Mouse (Mus musculus): ENCODE data around the gene Mr1. TPM values are rescaled to one million over a fixed set of nuclear protein-coding genes. Genes with fewer than 3 reads are reported as not detected.

Gene Mr1
- polyA plus RNA-seq, 1 experiment from 2014 or later, result 0.37 TPM

DNA sequence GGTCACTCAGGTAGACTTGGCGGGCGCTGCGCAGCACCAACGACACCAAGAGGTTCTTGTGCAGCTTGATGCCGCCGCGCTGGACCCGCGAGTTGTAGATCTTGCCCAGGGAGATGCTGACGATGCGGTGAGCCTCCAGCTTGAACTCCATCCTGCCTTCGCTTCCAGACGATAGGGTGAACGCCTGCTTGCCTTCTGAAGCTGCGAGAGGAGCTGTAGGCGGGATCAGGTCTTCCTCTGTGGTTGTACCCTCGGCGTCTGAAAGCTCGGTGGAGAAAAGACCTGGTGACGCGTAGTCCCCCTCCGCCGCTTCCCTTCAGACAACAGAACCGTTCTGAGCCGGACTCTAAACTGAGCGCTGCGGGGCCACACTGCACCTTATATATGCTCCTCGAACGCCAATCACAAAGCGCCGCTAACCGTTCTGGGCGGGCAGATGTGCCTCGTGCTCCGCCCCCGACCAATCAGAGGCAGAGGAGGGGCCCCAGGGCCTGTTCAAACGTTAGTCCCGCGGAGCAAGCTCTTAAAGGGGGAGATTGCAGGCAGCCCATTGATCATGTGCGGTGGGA lies 47.2 kb downstream of the Mr1 start, which contains the start of gene Ier5:
Ier5 (minus strand) TSS at position 357 of the 569 bp plus-strand sequence.
- DNase-seq (ENCODE audit: low spot score), result peak; percentile 97
- under 1% methylated on average over 40 of the region's 40 CpGs for WGBS
- peak within 1 kb of the TSS; percentile 98 for H3K27ac ChIP-seq (replicated peaks)

DNA sequence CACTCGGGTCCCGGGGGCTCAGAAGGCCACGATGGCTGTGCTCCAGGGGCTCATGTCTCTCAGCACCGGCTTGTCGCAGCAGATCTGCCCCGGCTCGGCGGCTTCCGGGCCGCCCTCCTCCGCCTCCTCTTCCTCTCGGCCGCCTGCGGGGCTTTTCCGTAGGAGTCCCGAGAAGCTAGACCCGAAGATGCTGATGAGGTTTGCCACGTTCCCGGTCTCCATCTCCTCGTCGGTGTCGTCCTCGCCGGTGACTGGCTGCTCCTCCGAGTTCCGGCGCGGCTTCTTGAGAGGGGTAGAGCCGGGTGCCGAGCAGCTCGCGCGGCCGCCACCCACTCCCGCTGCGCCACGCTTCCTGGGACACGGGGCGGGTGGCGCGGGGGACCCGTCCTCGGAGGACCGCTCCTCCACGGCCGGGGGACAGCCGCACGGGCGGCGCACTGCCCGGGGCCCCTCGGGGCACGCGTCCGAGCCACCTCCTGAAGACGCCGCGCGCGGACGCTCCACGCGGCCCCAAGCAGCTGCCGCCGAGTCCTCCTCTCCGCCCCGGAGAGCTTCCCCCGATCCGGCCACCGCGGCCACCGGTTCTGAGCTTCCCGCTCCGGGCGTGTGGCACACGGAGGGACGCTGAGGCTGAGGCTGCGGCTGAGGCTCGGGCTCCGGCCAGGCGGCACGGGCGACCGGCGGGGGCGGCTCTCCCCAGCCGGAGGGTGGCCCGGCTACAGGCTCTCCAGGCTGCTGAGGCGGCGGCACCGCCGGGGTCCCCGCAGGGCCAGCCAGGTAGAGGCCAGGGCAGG lies 47.9 kb downstream of the Mr1 start:
- H3K27ac ChIP-seq (replicated peaks), result peak overlapping the region; percentile 98
- H3K9me3 ChIP-seq (replicated peaks), result no peaks in the 10 kb centered on the region
- DNase-seq (ENCODE audit: low spot score), result peak; percentile 71
- H3K36me3 ChIP-seq, result peaks cover 9% of the 10 kb centered on the region
- peak overlapping the region; percentile 88 for H3K4me3 ChIP-seq
- H3K4me1 ChIP-seq, result peaks cover 34% of the 10 kb centered on the region
- WGBS, result under 1% methylated on average over 88 of the region's 93 CpGs
- peaks cover 16% of the 10 kb centered on the region for H3K27me3 ChIP-seq (ENCODE audit: low read depth, poor library complexity, severe bottlenecking)

More for the DNA sequence above, 47.2 kb downstream of the Mr1 start, which contains the start of gene Ier5:
- Histone ChIP-seq H3K36me3 (peaks cover 9% of the 10 kb centered on the region), H3K27me3 (ENCODE audit: low read depth, poor library complexity, severe bottlenecking) (peaks cover 15% of the 10 kb centered on the region), H3K4me1 (peaks cover 30% of the 10 kb centered on the region), H3K9me3 (replicated peaks) (no peaks in the 10 kb centered on the region), H3K4me3 (peak within 1 kb of the TSS; percentile 88)

DNA sequence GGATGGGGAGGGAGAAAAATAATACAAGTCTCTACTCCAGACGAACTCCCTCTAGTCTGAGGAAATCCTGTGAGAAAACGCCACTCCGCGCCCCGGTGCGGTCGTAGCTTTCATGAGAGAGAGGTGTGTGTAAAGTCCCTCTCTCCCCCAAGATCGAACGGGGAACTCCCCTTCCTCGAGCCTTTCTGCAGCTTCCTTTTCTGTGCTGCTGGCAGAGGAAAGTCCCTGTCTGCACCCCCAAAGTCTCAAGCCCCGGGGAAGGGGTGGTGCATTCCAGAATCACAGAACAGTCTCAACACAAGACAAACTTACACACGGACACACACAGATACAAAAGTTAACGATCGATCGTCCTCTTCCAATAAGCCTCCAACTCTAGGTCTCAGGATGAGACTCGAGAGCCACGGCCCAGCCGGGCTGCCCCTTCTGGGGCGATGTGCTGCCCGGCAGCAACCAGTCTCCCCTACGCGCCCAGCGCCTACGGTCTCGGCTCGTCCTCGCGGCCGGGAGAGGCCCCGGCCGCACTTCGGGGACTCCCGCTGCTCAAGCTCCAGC lies 48.6 kb downstream of the Mr1 start:
- H3K27me3 ChIP-seq (ENCODE audit: low read depth, poor library complexity, severe bottlenecking), result peaks cover 16% of the 10 kb centered on the region
- H3K9me3 ChIP-seq (replicated peaks), result no peaks in the 10 kb centered on the region
- peak; percentile 57 for DNase-seq (ENCODE audit: low spot score)
- peak overlapping the region; percentile 98 for H3K27ac ChIP-seq (replicated peaks)
- peaks cover 9% of the 10 kb centered on the region for H3K36me3 ChIP-seq
- peak overlapping the region; percentile 88 for H3K4me3 ChIP-seq
- peaks cover 41% of the 10 kb centered on the region for H3K4me1 ChIP-seq
- WGBS, result under 1% methylated on average over 33 of the region's 33 CpGs

DNA sequence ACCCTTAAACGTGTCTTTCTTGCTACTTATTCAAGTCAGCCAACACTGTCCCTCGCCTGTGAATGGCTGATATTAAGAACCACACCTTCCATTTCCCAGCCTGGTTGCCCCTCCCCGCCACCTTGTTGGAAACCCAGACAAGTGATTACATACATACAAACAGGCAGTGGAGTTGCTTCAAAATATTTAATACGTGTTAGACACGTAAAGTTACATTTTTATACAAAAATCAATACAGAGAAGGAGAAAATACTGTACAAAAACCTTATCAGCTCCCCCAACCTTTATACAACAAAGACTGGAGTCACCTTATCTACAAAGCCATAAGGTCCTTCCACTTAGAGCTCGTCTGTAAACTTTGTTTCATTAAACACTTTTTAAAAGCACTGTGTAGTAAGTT lies 49.3 kb downstream of the Mr1 start:
- DNase-seq (ENCODE audit: low spot score), result no peak
- Histone ChIP-seq H3K27ac (replicated peaks) (peak overlapping the region; percentile 98; the same call in 1 of the 2 replicates), H3K27me3 (ENCODE audit: low read depth, poor library complexity, severe bottlenecking) (peaks cover 15% of the 10 kb centered on the region), H3K4me1 (peaks cover 47% of the 10 kb centered on the region), H3K9me3 (replicated peaks) (no peaks in the 10 kb centered on the region), H3K4me3 (peak overlapping the region; percentile 88), H3K36me3 (peaks cover 9% of the 10 kb centered on the region)
- WGBS, result 37% methylated on average over 6 of the region's 6 CpGs

DNA sequence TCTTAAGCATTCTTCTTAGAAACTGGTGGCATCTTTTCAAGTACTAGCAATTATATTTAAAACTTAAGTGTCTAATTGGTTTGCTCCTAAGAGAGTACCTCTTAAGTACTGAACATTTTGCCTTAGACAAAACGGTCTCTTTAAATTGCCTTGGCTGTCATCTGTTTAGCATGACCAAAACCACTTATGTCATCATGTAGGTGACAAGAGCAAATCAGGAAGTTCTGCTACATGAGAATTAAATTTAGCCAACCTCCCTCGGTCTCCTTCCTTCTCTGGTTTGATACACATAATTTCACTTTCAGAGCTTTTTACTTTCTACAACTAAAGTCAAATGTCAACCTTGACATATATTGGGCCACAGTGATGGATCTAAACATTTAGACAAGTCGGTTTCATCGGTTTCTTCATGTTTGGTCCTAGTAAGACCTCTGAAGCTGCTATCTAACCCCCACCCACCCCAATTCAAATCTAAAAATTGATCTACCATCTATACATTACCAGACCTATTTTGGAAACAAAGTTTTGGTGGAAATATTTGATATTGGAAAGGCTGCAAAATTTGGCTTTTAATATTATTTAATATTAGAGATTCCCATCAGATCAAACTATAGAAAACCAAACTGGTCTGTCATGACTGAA lies 49.9 kb downstream of the Mr1 start:
- H3K9me3 ChIP-seq (replicated peaks), result no peaks in the 10 kb centered on the region
- peaks cover 15% of the 10 kb centered on the region for H3K27me3 ChIP-seq (ENCODE audit: low read depth, poor library complexity, severe bottlenecking)
- no peak overlapping the region for H3K27ac ChIP-seq (replicated peaks)
- peaks cover 54% of the 10 kb centered on the region for H3K4me1 ChIP-seq
- peak overlapping the region; percentile 88 for H3K4me3 ChIP-seq
- 88% methylated on average over 4 of the region's 4 CpGs for WGBS
- peaks cover 9% of the 10 kb centered on the region for H3K36me3 ChIP-seq
- no peak for DNase-seq (ENCODE audit: low spot score)

DNA sequence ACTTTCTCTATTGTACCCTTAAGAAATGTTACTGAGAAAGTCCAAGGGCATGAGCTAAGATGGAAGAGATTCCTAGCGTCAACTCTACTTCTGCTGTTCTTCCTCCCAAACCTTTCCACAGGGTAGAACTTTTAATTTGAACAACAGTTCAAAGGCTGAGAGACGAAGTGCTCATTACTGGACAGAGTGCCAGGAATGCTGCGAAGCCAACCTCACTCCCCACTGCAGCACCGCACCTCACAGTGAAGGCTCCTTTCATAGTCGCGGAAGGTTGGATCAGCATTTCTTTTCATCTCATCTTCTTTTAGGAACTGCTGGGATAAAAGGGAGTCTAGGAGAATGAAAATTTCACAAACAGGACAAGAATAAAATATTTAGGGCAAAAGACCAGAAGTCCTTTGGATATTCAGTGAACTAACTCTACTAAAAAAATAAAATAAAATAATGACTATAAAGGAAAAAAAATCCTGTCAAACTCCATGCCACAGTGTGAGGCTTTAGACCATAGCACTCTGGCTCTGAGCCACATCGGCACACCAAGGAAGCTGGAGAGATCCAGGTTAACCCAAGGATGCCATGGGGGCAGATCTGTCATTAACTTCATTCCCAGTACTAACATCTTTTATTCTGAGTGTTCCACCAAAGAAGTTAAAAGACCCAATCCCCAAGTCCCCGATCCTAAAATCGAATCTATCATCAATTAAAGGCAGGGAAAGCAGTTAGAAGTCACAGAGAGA lies 52.5 kb downstream of the Mr1 start:
- DNase-seq (ENCODE audit: low spot score), result no peak
- Histone ChIP-seq H3K4me3 (no peak overlapping the region), H3K27ac (replicated peaks) (no peak overlapping the region), H3K27me3 (ENCODE audit: low read depth, poor library complexity, severe bottlenecking) (peaks cover 32% of the 10 kb centered on the region), H3K36me3 (peaks cover 9% of the 10 kb centered on the region), H3K9me3 (replicated peaks) (no peaks in the 10 kb centered on the region), H3K4me1 (peaks cover 59% of the 10 kb centered on the region)
- WGBS, result 52% methylated on average over 9 of the region's 9 CpGs

DNA sequence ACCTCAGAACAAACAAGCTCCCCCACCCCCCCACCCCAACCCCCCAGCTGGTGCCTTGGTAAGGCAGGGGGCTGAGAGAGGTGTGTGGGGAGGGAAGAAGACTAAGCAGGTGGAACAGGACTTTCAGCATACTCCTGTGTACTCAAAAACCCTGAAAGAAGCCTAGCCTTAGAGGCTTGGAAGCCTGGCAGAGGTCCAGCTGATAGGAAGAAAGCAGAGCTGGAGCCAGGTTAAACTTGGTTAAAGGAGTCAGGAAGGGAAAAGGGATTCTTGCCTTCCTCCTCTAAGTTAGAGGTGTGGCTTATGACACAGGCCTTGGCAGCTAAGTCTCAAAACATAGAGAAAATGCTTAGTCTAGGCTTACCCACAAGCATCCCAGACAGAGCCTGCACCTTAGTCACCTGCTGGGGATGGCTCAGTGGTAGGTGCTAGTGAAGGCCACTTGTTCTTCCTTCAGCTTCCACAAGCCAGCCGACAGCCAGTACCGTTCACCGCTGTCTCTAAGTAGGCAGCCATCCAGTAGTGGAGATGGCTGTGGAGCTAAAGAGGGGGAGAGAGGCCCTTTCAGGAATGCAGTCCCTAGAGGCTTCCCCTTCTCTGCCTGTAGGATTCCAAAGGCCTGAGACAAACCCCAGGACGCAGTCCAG lies 53.3 kb downstream of the Mr1 start:
- peaks cover 40% of the 10 kb centered on the region for H3K27me3 ChIP-seq (ENCODE audit: low read depth, poor library complexity, severe bottlenecking)
- H3K36me3 ChIP-seq, result peaks cover 9% of the 10 kb centered on the region
- H3K9me3 ChIP-seq (replicated peaks), result no peaks in the 10 kb centered on the region
- peaks cover 60% of the 10 kb centered on the region for H3K4me1 ChIP-seq
- WGBS, result 33% methylated on average over 4 of the region's 4 CpGs
- DNase-seq (ENCODE audit: low spot score), result no peak
- H3K4me3 ChIP-seq, result no peak overlapping the region
- no peak overlapping the region; the same call in 1 of the 2 replicates for H3K27ac ChIP-seq (replicated peaks)

DNA sequence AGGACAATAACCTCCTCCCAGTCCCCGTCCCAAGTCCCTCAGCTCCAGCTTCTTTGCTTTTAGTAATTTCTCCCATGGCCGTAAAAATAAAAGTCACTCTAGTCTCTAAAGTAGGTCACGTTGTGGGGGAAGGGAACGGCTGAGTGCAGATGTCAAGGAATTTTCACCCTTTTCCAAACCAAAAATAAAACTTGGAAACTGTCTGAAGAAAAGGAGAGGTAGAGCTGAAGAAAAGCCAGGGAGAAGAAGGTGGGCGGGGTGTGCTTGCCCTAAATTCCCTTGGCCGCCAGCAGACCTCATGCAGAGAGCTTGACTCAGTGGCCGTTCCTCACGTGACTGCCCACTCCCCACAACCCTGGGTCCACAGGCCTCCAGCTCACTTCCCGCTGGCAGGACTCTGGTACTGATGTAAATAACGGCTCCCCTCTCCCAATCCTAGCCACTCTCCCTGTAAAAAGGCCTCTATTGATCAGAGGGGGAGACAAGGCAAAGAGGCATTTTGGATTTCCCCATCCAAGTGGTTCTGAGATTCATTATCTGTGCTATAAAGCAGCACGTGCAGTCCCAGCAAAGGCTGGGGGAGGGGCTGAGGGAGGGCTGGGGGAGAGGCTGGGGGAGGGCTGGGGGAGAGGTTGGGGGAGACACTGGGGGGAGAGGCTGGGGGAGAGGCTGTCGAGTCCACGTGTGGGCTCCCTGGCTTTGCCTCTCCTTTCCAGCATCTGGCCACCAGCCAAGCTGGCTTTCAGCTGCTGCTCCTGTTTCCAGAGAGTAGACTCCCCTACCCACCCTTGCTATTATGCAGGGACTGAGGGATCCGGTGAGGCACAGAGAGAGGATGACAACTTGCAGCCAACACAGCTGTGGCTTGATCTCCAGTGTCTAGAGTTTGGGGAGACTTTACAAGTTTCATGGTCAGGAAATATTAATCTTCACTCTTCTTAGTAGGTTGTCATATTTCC lies 54.5 kb downstream of the Mr1 start:
- H3K27ac ChIP-seq (replicated peaks), result peak overlapping the region; percentile 56

DNA sequence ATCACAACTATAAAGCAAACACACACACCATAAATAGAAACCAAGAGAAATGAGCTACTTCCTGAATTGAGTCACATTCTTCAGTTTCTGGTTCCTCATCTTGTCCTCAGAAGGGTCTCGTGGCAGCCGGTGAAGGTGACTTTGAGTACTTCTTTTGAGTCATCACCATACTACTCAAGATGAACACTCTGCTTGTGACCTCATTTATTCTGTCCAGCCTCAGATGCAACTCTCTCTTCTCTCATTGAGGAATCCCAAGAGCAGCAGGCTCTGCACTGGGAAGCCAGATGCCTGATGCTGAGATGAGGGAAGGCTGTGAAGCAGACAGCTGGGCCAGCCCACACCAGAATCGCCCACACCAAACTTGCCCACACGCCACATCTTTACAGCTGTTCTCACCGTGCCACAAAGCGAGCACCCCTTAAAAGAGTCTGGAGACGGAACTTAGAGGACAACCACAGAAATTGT lies 55.2 kb downstream of the Mr1 start:
- 0 out of 2 replicates have a peak overlapping the region, but pooled peaks have one; percentile 57 for H3K27ac ChIP-seq (replicated peaks)
- WGBS, result 84% methylated on average over 7 of the region's 7 CpGs
- peaks cover 9% of the 10 kb centered on the region for H3K36me3 ChIP-seq
- peaks cover 55% of the 10 kb centered on the region for H3K4me1 ChIP-seq
- DNase-seq (ENCODE audit: low spot score), result no peak
- peaks cover 58% of the 10 kb centered on the region for H3K27me3 ChIP-seq (ENCODE audit: low read depth, poor library complexity, severe bottlenecking)
- no peaks in the 10 kb centered on the region for H3K9me3 ChIP-seq (replicated peaks)
- no peak overlapping the region for H3K4me3 ChIP-seq

More for the DNA sequence above, 54.5 kb downstream of the Mr1 start:
- Histone ChIP-seq H3K36me3 (peaks cover 9% of the 10 kb centered on the region), H3K27me3 (ENCODE audit: low read depth, poor library complexity, severe bottlenecking) (peaks cover 51% of the 10 kb centered on the region), H3K9me3 (replicated peaks) (no peaks in the 10 kb centered on the region), H3K4me3 (no peak overlapping the region), H3K4me1 (peaks cover 55% of the 10 kb centered on the region)
- no peak for DNase-seq (ENCODE audit: low spot score)
- WGBS, result 24% methylated on average over 14 of the region's 14 CpGs

DNA sequence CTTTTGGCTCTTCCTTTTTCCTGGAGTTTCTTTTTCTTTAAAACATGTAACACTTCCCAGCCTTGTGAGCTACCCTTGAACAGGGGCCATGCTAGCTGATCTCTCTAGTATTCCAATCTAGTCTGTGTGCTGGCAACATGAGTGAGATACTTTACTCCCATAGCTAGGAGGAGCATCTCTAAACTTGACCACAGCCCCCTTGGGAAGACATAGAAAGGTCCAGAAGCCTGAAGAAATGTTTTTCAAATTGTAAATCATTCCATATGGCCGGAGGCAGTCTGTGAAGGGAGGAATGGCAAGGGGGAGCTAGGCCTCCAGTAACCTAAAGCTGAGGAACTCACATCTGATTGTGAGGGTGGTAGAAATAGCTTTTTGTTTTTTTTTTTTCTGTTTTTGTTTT lies 55.9 kb downstream of the Mr1 start:
- H3K9me3 ChIP-seq (replicated peaks), result no peaks in the 10 kb centered on the region
- WGBS, result 80% methylated on average over 1 of the region's 1 CpGs
- peaks cover 9% of the 10 kb centered on the region for H3K36me3 ChIP-seq
- H3K27me3 ChIP-seq (ENCODE audit: low read depth, poor library complexity, severe bottlenecking), result peaks cover 65% of the 10 kb centered on the region
- no peak for DNase-seq (ENCODE audit: low spot score)
- H3K27ac ChIP-seq (replicated peaks), result no peak overlapping the region
- H3K4me3 ChIP-seq, result no peak overlapping the region
- H3K4me1 ChIP-seq, result peaks cover 56% of the 10 kb centered on the region

DNA sequence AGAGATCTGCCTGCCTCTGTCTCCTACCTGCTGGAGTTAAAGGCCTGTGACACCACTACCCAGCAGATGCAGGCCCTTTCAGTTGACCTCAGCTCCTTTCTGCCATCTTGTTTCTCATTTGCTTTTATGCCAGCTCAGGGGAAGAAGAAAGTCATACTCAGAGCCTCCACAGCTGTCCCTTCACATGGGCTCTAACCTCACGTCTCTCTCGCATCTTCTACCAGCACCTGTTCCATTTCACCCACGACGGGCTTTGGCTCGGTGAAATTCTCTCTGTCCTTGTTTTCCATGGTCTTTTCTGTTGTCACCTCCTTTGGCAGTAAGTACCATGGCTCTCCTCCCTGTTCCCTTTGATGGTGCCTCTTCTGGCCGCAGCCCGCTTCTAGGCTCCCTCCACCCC lies 56.3 kb downstream of the Mr1 start:
- Histone ChIP-seq H3K9me3 (replicated peaks) (no peaks in the 10 kb centered on the region), H3K36me3 (peaks cover 6% of the 10 kb centered on the region; the same call in 1 of the 2 replicates), H3K27ac (replicated peaks) (no peak overlapping the region), H3K4me1 (peaks cover 60% of the 10 kb centered on the region), H3K4me3 (no peak overlapping the region), H3K27me3 (ENCODE audit: low read depth, poor library complexity, severe bottlenecking) (peaks cover 69% of the 10 kb centered on the region)
- no peak for DNase-seq (ENCODE audit: low spot score)
- whole genome bisulfite sequencing, result 95% methylated on average over 7 of the region's 7 CpGs

All from midbrain, embryonic 10.5 days (tissue).